Mouse (Mus musculus) limb, embryonic 14.5 days (tissue): Measurements from ENCODE around the gene Cacna2d3. TPM values are rescaled to one million over a fixed set of nuclear protein-coding genes. Genes with fewer than 3 reads are reported as not detected.

Experiments used
- ATAC-seq: fragments of 200-750 bp; cut with Nextera tagmentation; 2 replicates; pipeline ENCODE4 v1.8.0; 2017; ENCODE audit warnings: low read depth, moderate number of reproducible peaks, moderate TSS enrichment; ENCODE audit not compliant: low FRiP score
- DNase-seq: peaks from one replicate; pipeline ENCODE4 v3.0.0-alpha.2; 2015; ENCODE audit warnings: low spot score
- H3K27ac ChIP-seq: fragments of 300-500 bp; sonication (generic); replicated peaks from 2 replicates; pipeline ENCODE4 v1.5.1; 2014; ENCODE audit warnings: low read depth, mild to moderate bottlenecking, low read length, moderate library complexity, mixed read lengths
- H3K27me3 ChIP-seq: fragments of 300-500 bp; sonication (generic); 2 replicates; pipeline ENCODE4 v1.6.1; 2014; ENCODE audit warnings: low read length, mixed read lengths; ENCODE audit not compliant: control insufficient read depth, insufficient read depth
- H3K36me3 ChIP-seq: fragments of 300-500 bp; sonication (generic); 2 replicates; pipeline ENCODE4 v1.6.1; 2014; ENCODE audit warnings: mild to moderate bottlenecking, low read length, moderate library complexity, mixed read lengths; ENCODE audit not compliant: control insufficient read depth, insufficient read depth
- H3K4me1 ChIP-seq: fragments of 300-500 bp; sonication (generic); 2 replicates; pipeline ENCODE4 v1.6.1; 2014; ENCODE audit warnings: antibody characterized with exemption, low read length, mixed read lengths; ENCODE audit not compliant: control insufficient read depth, insufficient read depth
- H3K4me2 ChIP-seq: fragments of 300-500 bp; sonication (generic); replicated peaks from 2 replicates; pipeline ENCODE4 v1.6.1; 2014; ENCODE audit warnings: low read depth, mild to moderate bottlenecking, low read length, moderate library complexity; ENCODE audit not compliant: severe bottlenecking
- H3K4me3 ChIP-seq: fragments of 300-500 bp; sonication (generic); replicated peaks from 2 replicates; pipeline ENCODE4 v1.5.1; 2014; ENCODE audit warnings: low read length
- H3K9ac ChIP-seq: fragments of 300-500 bp; sonication (generic); 2 replicates; pipeline ENCODE4 v1.6.1; 2014; ENCODE audit warnings: mild to moderate bottlenecking, low read depth, low read length, moderate library complexity; ENCODE audit not compliant: severe bottlenecking
- H3K9me3 ChIP-seq: fragments of 300-500 bp; sonication (generic); 2 replicates; pipeline ENCODE4 v1.6.1; 2016; ENCODE audit warnings: low read length; ENCODE audit not compliant: control insufficient read depth
- POLR2A ChIP-seq: fragments of 200-500 bp; IDR thresholded peaks from 2 replicates; pipeline ENCODE4 v1.8.0; 2012; ENCODE audit warnings: inconsistent platforms, mild to moderate bottlenecking, moderate library complexity, borderline replicate concordance; ENCODE audit not compliant: insufficient read depth, insufficient read length; ENCODE audit errors: extremely low read depth
- WGBS: fragments of 180-500 bp; shearing (Covaris S2); extraction: QIAGEN DNeasy Blood & Tissue Kit; methylation state at CpG from one replicate; pipeline ENCODE4 v1.1.7; 2014; 5-methylcytosine and 5-hydroxymethylcytosine counted together
- polyA plus RNA-seq, 2 experiments: library from polyadenylated mRNA; depleted of rRNA in 1 of 2; stranded (reverse) in 1 of 2; unstranded in 1 of 2; fragments of >200 nt; fragmentation: Nextera tagmentation in 1 of 2; extraction: Ambion mirVana in 1 of 2; gene quantifications; 2 replicates each; pipeline versions ENCODE4 v1.2.1 to v1.2.3; 2012 to 2014

Cacna2d3 gene
- polyA plus RNA-seq, 2 experiments = 4.9 to 6.3 TPM

DNA sequence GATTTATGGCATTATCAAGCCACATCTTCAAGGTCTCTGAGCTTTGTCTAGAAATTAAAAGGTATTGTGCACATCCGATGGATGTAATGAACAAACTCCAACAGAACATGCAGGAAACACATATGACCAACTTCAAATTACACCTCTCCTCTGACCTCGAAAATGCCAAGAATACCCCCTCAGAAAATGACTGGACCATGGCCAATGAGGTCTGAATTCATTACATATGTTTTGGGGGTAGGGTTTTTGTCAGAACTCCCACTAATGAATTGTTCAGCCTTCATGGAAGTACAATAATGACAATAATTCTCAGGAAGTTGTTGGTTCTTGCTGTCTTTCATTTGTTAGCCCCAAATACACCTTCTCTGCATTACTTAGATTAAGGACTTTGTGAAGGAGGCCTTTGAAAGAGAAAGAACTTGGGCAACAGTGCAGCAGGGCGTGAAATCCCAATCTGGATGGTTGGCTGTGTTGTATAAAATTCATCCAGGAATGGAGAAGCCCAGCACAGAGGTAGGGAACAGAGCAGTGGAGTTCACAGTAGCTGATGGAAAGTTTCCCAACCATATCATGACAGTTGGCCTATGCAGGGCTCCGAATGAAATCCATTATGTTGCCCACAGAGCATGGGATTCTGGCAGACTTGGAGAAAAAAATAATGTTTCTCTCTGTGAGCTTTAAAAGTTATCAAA is 499.3 kb downstream of the Cacna2d3 start:
- ATAC-seq (no peak), DNase-seq (no peak)
- WGBS = 86% methylated on average over 4 of the region's 4 CpGs
- Histone ChIP-seq H3K4me2 (no peak overlapping the region), H3K9me3 (no peaks in the 10 kb centered on the region), H3K4me1 (peaks cover 9% of the 10 kb centered on the region), H3K27me3 (no peaks in the 10 kb centered on the region), H3K36me3 (no peaks in the 10 kb centered on the region), H3K4me3 (no peak overlapping the region), H3K9ac (no peak overlapping the region), H3K27ac (no peak overlapping the region)
- no peak for TF ChIP-seq POLR2A

DNA sequence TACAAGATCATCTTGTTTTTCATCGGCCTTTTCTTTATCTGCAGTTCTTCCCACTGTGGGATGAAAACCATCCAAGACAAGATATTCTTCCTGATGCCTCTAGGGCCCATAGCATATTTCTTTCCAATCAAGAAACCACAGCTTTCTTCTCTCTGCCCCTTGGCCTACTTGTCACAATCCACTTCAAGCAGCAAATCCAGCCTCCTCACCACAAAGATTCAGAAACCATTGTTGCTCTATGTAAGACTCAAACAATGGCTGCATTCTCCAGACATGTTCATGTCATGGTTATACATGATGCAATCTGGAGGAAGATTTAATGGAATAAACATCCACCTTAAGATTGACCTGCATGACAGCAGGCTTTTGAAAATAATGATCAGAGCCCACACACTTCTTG is 505.6 kb downstream of the Cacna2d3 start:
- Histone ChIP-seq H3K9ac (no peak overlapping the region), H3K9me3 (no peaks in the 10 kb centered on the region), H3K36me3 (no peaks in the 10 kb centered on the region), H3K4me1 (no peaks in the 10 kb centered on the region), H3K4me3 (no peak overlapping the region), H3K27me3 (no peaks in the 10 kb centered on the region), H3K27ac (no peak overlapping the region), H3K4me2 (no peak overlapping the region)
- ATAC-seq (no peak), DNase-seq (no peak)
- TF ChIP-seq POLR2A = no peak
- 81% methylated on average over 1 of the region's 1 CpGs for WGBS

DNA sequence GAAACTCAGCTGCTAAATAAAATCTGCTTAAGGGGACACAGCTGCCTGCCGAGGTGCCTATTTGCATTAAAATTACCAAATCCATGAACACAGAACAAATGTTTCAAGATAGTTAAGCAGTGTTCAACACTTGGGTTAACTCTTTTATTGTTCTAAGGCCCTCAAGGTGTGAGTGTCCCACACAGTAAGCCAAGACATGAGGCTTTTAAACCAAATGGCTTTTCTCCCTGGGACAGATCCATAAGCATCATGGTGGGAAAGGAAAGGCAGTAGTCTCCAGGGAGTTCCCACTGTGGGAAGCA is 516.7 kb downstream of the Cacna2d3 start:
- DNase-seq (no peak), ATAC-seq (no peak)
- no peak overlapping the region for H3K4me3 ChIP-seq
- H3K36me3 ChIP-seq = no peaks in the 10 kb centered on the region
- no peak overlapping the region for H3K9ac ChIP-seq
- H3K27me3 ChIP-seq = no peaks in the 10 kb centered on the region
- H3K4me2 ChIP-seq = no peak overlapping the region
- WGBS = 18% methylated on average over 1 of the region's 1 CpGs
- peaks cover 3% of the 10 kb centered on the region; the same call in 1 of the 2 replicates for H3K4me1 ChIP-seq
- no peaks in the 10 kb centered on the region for H3K9me3 ChIP-seq
- TF ChIP-seq POLR2A = no peak
- no peak overlapping the region for H3K27ac ChIP-seq

DNA sequence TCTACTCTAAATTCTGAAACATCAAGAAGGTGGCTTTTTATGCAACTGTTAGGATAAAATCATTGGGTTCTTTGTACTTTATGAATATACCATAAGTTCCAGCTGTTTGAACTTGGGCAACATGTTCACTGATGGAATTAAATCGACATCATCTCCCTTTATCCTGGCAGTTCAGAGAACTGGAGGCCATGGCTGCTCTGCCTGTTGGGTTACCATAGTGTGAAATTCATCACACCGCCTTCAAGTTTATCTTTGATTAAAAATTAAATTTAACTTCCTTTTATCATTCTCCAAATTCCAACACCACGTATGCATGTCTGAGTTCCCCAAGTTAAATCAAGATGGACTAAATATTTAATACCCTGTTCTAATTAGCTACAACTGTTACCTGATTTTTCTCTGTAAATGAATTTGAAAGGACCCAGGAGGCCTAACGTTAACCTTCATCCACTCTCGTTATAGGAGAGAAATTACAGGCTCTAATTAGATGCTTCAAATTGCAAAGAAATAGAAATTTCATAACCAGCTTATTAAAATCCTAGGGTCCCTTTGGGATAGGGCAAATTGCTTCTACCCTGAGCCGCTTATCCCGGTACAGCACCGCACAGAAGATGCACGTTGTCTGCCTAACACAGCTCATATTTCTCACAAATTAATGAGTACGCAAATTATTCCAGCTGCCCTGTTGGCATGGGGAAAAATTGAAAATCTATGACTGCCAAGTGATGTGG is 517.3 kb downstream of the Cacna2d3 start:
- Histone ChIP-seq H3K9ac (no peak overlapping the region), H3K27me3 (no peaks in the 10 kb centered on the region), H3K9me3 (no peaks in the 10 kb centered on the region), H3K4me2 (no peak overlapping the region), H3K36me3 (no peaks in the 10 kb centered on the region), H3K4me3 (no peak overlapping the region), H3K4me1 (peaks cover 3% of the 10 kb centered on the region; the same call in 1 of the 2 replicates), H3K27ac (no peak overlapping the region)
- ATAC-seq (no peak), DNase-seq (no peak)
- WGBS = 42% methylated on average over 10 of the region's 10 CpGs
- no peak for TF ChIP-seq POLR2A

DNA sequence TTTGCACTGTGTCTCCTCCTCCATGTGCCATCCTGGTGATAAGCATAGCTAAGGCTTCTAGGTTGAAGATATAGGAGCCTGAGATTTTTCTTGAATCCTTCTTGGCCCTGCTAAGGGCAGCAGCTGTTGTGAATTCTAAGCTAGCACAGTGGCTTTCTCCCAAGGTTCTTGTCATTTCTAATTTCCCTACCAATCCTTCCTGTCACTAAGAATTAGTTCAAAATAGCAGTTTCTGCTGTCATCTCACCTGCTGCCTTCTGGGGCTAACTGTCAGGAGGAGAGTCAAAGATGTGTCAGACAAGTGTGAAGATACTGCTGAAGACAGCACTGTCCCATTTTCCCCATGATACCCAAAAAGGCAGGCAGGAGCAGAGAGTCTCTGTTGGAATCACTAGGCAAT is 525.5 kb downstream of the Cacna2d3 start:
- TF ChIP-seq POLR2A = no peak
- no peaks in the 10 kb centered on the region for H3K9me3 ChIP-seq
- no peak overlapping the region for H3K4me3 ChIP-seq
- no peaks in the 10 kb centered on the region for H3K27me3 ChIP-seq
- no peak overlapping the region for H3K27ac ChIP-seq
- no peaks in the 10 kb centered on the region for H3K36me3 ChIP-seq
- DNase-seq (no peak), ATAC-seq (no peak)
- H3K9ac ChIP-seq = no peak overlapping the region
- no peak overlapping the region for H3K4me2 ChIP-seq
- H3K4me1 ChIP-seq = no peaks in the 10 kb centered on the region
